Mouse (Mus musculus) right cerebral cortex, postnatal 10 days (tissue): ENCODE measurements around the gene Rbm45.

Experiments
- DNase-seq, 2 experiments: peaks; one replicate each; pipeline ENCODE4 v3.0.0; 2021; ENCODE audit warnings: low spot score in 2 of 2

Rbm45 gene

DNA sequence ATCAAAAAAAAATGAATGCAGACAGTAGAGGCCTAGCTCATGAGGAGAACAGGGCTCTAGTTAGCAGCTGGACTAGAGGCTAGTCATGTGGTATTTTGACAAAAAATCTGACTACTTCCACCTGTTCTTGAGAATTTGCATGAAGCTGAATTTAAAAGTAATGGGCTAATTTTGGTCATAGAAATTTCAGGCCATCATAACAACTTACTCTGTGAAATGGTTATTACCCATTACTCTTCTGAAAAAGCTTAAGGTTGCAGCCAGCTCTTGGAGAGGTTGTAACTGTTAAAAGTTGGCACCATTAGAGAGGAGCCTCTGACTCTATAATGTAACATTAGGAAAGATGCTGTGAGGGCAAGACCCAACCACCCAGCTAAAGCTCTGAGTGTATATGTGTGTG, 16.7 kb downstream of the Rbm45 start:
- DNase-seq: no peak

DNA sequence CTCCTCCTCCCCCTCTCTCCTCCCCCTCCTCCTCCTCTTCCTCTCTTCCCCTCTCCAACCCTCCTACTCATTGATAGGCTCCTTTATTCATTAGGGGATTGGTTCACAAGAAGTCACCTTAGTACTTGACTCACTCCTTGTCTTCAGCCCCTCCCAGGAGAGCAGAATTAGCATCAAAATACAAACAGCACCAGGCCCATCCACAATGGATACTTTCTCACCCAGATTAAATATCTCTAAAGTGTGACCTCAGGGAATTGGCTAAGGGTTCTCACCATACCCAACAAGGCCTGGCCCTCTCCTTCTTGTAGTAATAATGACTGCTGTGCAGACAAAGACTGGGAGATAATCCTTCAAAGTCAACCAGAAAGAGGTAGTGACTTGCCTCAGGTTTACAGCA, 30.4 kb downstream of the Rbm45 start:
- DNase-seq: no peak

DNA sequence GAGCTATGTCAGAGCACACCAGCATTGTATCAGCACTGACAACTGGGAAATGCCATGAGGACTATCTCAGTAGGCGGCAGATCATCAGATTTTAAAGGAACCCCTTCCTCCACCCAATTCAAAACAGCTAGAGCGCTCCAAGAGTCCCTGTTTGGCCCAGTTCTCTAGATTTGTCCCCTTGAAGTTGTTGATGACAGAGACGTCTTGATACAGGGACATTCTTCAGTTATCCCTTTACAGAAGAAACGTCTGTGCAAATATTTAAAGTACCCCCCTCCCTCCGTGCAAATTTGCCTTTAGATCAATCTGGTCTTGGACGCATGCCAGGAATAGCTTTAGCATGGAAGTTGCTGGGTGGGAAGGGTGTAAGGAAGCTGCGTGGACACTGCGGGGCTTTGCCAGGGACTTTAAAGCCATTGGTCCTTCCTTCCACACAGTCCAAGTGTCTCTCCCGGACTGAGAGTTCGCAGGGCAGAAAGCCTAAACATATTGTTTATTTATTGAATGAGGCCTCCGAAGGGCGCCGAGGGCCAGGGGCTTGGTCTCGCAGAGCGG, 35.9 kb downstream of the Rbm45 start:
- peak; percentile 58 to 61 for DNase-seq

DNA sequence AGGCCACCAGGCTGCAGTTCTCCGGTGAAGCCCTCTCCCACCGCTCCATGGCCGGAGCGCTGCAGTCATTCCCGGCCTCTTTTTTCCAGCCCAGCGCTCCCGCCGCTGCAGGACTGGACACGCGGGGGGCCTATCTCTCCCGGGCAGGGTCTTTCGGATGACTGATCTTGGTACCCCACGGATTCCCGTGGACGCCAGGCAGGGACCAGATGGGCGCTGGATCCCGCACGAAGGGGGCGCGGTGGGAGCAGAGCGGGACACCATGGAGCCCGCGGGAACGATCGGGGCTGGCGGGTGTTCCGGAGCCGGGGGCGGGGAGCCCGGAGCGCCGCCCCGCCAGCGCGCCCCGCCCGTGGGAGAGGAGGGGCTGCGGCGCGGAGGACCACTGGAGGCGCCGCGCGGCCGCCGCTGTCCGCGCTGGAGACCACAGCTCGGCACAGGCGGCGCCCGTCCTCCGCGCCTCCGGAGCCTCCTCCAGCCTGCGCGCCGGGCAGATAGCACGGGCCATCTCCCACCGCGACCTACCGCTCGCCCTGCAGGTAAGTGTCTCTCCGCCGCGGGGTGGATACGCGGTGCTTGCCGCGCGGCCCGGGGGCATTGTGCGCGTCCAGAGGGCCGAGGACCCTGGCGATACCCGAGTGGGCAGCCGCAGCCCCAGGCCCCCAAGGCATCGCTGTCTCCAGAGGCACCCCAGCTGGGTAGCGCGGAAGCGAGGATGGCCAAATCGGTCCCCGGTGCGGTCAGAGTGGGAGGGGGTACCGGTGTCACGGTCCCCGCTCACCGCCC, 36.6 kb downstream of the Rbm45 start, which contains the start of gene Osbpl6:
Gene Osbpl6, plus strand, starts transcription at position 358 of the 786 bp plus-strand sequence.
- peak; percentile 85 to 88 for DNase-seq

DNA sequence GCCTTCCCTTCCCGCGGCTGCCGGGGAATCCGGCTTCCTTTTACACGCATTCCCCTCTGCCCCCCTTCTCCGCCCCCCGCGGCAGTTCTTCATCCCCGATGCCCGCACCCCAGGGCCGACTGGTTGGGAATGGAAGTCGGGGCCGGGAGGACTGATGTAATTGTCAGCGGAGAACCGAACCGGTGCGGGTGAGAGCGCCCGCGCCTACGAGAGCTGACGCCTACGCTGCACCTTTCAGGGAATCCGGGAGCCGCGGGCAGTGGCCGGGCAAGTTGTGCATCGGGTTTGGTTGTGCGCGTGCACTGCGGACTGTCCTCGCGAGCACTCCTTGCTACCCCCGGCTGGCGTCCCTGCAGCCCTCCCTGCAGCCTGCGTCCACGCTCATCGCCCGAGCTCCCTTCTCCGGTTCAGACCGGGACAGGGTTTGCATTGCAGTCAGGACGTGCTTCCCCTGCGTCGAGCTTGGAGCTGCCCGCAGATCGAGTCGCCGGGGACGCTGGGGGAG, 37.2 kb downstream of the Rbm45 start:
- peak; percentile 73 to 78 for DNase-seq

DNA sequence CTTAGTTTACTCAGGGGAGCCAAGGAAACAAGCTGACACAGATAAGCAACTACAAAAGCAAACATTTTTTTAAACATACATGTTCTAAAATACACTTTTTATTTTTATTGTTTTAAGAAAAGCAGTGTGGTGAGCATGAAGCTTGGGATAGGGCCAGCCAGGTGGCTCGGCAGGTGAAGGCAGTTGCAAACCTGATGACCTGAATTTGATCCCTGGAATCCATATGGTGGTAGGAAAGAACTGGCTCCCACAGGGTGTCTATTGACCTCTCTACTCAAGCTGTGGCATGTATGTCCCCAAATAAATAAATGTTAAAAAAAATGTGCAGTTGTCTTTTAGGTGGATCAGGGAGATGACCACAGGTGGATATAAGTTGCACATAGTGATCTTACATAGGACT, 39.7 kb downstream of the Rbm45 start:
- DNase-seq: no peak

DNA sequence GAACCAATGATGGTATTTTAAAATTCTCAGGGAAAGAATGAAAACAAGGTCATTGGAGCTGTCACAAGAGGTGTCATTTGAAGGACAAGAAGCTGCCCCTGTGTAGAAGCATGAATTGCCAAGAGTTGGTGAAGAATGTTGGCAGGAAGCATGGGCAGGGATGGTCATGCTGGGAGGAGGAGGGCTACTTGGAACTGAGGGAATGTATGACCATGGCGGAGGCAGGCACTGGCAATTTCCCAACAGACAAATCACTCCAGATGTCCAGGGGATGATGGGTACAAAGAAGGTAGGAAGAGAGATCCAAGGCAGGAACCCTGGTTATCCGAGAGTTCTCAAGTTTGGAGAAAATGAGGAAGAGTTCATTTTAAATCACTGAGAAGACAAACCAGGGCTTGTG, 40.2 kb downstream of the Rbm45 start:
- no peak for DNase-seq

DNA sequence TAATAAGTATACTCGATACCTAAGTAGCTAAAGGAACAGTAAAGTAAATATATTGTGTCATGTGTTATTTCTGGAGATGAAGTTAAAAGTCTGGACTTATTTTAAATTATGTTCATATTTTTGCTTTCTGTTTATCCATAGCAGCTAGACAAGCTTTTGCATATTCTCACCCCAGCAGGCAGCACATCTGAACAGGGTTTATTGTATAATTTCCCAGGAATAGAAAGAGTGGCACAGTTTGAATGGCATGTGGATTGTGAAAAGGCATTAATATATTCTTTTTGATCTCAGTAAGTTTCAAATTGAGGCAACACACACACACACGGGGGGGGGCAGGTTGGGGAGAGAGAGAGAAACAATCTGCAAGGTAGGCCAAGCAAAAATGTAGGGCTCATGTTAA, 43.1 kb downstream of the Rbm45 start:
- DNase-seq: no peak

DNA sequence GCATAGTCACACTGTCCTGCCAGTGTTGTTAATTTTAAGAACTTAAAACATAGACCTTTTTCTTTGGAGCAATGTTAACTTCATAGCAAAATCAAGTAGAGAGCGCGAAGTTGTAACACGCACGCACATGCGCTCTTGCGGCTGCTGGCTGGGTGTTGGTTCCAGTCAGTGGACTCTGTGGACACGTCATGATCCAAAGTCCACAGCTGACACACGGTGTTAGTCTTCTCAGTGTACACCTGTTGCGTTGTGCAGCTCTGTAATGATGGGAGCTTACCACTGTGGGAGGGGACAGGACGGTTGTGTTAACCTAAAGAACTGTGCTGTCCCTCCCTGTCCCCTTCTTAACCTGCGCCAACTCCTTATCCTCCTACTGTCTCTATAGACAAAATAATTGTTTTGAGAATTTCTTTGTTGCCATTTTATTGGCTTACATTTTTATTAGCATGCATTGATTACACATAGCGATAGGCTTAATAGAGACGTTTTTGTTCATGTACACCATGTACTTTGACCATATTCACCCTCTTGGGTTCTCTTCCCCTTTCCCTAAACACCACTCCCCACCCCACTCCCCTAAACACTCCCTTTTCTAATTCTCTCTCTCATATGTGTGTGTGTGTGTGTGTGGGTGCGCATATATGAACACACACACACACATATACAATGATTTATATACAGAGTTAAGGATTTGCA, 47.8 kb downstream of the Rbm45 start:
- DNase-seq: no peak

DNA sequence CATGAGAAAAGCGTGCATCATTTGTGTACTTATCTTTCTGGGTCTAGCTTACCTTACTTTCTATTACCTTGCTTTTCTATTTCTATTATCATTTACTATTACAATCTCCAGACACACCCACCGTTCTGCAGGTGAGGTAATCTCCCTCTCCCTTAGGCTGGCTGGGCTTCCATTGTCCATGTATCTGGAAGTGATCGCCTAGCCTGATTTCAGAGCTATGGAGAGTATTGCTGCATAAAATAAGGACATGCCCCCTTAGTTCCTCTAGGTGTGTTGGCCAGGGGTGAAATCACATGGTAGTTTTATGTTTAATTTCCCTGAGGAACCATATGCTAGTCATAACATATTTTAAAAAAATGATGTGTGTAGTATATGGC, 48.3 kb downstream of the Rbm45 start:
- no peak for DNase-seq

DNA sequence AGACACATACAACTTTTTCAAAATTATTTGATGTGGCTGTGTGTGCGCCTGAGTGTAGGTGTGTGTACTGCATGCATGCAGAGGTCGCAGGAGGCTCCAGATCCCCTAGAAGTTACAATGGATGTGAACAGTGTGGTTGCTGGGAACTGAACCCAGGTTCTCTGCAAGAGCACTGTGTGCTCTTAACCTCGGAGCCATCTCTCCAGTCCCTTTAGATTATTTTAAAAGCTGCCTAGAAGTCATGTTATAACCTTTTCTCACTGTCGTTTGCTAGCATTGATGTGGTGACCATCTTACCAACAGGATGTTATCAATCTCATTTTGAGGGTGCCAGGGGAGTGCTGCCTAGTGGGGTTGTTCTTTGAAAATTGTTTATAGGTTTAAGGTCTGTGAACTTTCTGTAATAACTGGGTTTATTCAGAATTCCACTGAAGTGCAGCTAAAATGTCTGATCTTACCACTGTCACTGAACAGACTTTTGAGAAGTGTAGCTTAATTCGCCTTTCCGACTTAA, 51.7 kb downstream of the Rbm45 start:
- DNase-seq: no peak

DNA sequence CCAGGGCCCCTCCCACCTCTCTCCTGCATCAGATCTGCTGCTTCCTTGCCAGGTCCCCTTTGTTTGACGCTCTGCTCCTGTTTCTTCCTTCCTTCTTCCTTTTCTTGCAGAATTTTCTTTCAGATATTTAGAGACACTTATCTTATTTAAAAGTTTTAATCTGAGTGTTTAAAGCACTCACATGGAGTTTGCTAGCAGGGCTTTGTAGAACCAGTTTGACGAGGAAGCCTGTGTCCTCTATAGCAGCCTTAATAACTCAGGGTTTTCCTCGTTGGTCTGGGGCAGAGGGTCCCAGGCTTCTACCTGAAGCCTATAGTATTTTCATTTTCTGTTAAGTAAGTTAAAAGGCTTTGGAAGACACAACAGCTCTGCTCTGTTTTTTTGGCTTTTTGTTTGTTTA, 57.0 kb downstream of the Rbm45 start:
- no peak for DNase-seq

DNA sequence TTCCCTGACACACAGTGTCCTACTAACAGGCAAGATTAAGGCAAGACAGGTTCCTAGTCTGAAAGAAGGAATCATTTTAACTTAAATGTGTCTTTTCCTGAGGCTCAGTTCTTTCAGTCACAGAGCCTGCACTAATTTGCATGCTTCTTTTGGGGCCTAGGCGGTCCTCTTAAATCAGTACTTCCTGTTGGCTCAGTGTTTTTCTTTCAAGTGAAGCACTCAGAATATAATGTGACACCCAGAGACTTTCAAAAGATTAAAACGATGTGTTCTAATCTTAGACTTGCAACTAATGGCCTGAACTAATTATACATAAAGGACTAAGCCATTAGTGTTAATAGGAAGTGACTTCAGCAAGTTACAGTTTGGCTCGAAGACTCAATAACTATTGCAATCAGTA, 59.5 kb downstream of the Rbm45 start:
- no peak for DNase-seq

DNA sequence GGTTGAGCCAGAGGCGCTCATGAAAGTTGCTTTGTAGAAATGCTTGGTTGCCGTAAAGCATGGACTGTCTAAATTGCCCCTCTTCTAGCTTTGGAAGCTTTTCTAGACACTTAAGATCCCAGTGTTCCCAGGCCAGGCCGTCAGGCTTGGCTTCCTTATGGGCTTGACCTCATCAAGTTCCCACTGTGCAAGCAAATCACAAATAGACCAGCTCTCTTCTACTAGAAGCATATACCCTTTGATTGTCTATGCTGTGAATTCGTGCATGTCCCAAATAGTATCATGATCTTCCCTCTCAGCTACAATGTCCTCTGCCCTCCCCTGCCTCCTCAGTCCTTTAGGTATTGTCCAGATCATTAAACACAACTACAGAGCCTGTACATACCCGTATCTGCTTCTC, 60.1 kb downstream of the Rbm45 start:
- DNase-seq: no peak

DNA sequence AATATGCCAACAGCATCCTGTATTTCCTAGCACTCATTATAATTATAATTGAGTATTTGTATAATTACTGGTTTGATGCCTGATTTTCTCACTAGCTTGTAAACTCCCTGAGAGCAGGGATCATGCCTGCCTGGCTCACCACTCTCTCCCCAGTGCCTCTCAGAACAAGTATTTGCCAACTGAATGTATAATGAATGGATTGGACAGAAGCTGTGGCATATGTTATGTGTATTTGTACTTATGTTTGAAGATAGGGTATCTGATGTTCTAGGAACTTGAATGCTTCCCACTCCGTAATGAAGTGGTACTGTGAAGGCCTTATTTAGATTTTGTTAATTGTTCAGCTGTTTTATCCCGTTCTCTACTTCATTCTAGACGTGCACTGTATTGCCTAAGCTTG, 60.8 kb downstream of the Rbm45 start:
- DNase-seq: no peak
